ENCODE assay signal across 26 mouse cellular contexts in genomic region chr17:85844486-85844885, GRCm38 (mm10).
"Had no signal": no experiment of that assay in that cellular context is flagged by ENCODE, and none has a peak within 500 bp of the region (broad histone marks: within the 10 kb centered on the region; RNA-seq: fewer than 3 reads in every experiment).

No protein-coding gene starts in this region.

- ATAC-seq: forebrain, embryonic 13.5 days; forebrain, embryonic 14.5 days; forebrain, embryonic 15.5 days; forebrain, embryonic 16.5 days; forebrain, postnatal 0 days had no signal

- DNase-seq: cerebellum, adult 8-10 months; cerebellum, adult 9-10 months; cerebellum, adult 9-11 months; cerebellum, postnatal 10 days; cerebellum, postnatal 14 days; cerebellum, postnatal 25 days; cerebellum, postnatal 36 days; embryo, embryonic 11 days; forebrain, postnatal 0 days; gastrocnemius, adult 2 months; gastrocnemius, postnatal 10 days; gastrocnemius, postnatal 14 days; gastrocnemius, postnatal 25 days; gastrocnemius, postnatal 36 days; heart, adult 18-20 months had no signal

- H3K27ac ChIP-seq: embryonic facial prominence, embryonic 10.5 days; embryonic facial prominence, embryonic 12.5 days; embryonic facial prominence, embryonic 13.5 days; embryonic facial prominence, embryonic 15.5 days; forebrain, embryonic 10.5 days; forebrain, embryonic 12.5 days; forebrain, embryonic 13.5 days; forebrain, embryonic 15.5 days; gastrocnemius, adult 2 months had no signal

- H3K9me3 ChIP-seq: embryonic facial prominence, embryonic 10.5 days; embryonic facial prominence, embryonic 12.5 days; embryonic facial prominence, embryonic 13.5 days; embryonic facial prominence, embryonic 15.5 days; forebrain, embryonic 10.5 days; forebrain, embryonic 12.5 days; forebrain, embryonic 13.5 days; forebrain, embryonic 15.5 days had no signal

- H3K36me3 ChIP-seq: embryonic facial prominence, embryonic 10.5 days; embryonic facial prominence, embryonic 12.5 days; embryonic facial prominence, embryonic 13.5 days; embryonic facial prominence, embryonic 15.5 days; forebrain, embryonic 10.5 days; forebrain, embryonic 12.5 days; forebrain, embryonic 15.5 days had no signal

- H3K27me3 ChIP-seq: embryonic facial prominence, embryonic 12.5 days; embryonic facial prominence, embryonic 13.5 days; embryonic facial prominence, embryonic 15.5 days; forebrain, embryonic 12.5 days; forebrain, embryonic 13.5 days; forebrain, embryonic 15.5 days had no signal

- H3K4me1 ChIP-seq: forebrain, embryonic 12.5 days; forebrain, embryonic 13.5 days; forebrain, embryonic 15.5 days had no signal

- H3K4me2 ChIP-seq: embryonic facial prominence, embryonic 12.5 days; embryonic facial prominence, embryonic 13.5 days; embryonic facial prominence, embryonic 15.5 days; forebrain, embryonic 12.5 days; forebrain, embryonic 13.5 days; forebrain, embryonic 15.5 days had no signal

- H3K9ac ChIP-seq: embryonic facial prominence, embryonic 12.5 days; embryonic facial prominence, embryonic 13.5 days; embryonic facial prominence, embryonic 15.5 days; forebrain, embryonic 12.5 days; forebrain, embryonic 13.5 days; forebrain, embryonic 15.5 days; forebrain, postnatal 0 days had no signal

- H3K4me3 ChIP-seq: embryonic facial prominence, embryonic 10.5 days; embryonic facial prominence, embryonic 12.5 days; embryonic facial prominence, embryonic 13.5 days; embryonic facial prominence, embryonic 15.5 days; erythroblast, embryonic 14.5 days; forebrain, embryonic 10.5 days; forebrain, embryonic 12.5 days; forebrain, embryonic 13.5 days; forebrain, embryonic 15.5 days; gastrocnemius, adult 2 months had no signal
